Mouse (Mus musculus): Measurements from ENCODE around the gene Neurod2. TPM values are rescaled to one million over a fixed set of nuclear protein-coding genes. Genes with fewer than 3 reads are reported as not detected.

Gene Neurod2
- total RNA-seq, 1 experiment, result not detected

DNA sequence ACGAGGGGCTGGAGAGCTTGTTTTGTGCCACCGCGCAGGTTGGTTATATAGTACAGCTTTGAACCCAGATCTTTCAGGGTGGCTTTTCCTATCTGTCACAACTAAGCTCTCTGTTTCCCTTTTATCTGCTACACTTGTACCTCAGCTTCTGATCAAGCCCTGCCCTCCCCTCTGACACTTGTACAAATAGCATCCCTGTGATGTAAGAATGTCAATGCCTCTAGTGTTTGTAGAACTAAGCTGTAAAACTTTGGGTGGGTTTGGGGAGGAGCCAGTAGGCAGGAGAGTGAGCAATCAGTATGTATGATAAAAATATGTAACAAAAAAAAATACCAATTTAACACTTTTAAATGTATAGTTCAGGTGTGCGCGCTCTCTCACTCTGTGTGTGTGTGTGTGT is 35.0 kb upstream of the Neurod2 start:
- no peak for TF ChIP-seq CHD2 (IDR thresholded peaks at IDR 0.05; ENCODE audit: low read depth, low read length)
- no peak for TF ChIP-seq MAFK (IDR thresholded peaks at IDR 0.05; ENCODE audit: insufficient read depth, low read depth, low read length)
- no peak for TF ChIP-seq ZNF384 (IDR thresholded peaks at IDR 0.05; ENCODE audit: low read depth, low read length)
- no peak for TF ChIP-seq HCFC1 (IDR thresholded peaks at IDR 0.05; ENCODE audit: borderline replicate concordance, insufficient read depth, low read length)
- no peak for TF ChIP-seq ZC3H11A (IDR thresholded peaks at IDR 0.05; ENCODE audit: borderline replicate concordance, low read depth, low read length)
- H3K4me1 ChIP-seq (ENCODE audit: control insufficient read depth in 2 of 2, insufficient read depth in 2 of 2, low read length in 2 of 2, poor library complexity in 1 of 2), result 0 out of 4 replicates have a peak, but pooled peaks cover 0 to 2% of the 10 kb centered on the region in 2 experiments
- H3K36me3 ChIP-seq (ENCODE audit: control insufficient read depth, insufficient read depth, low read length, poor library complexity, severe bottlenecking), result no peaks in the 10 kb centered on the region
- H3K9ac ChIP-seq (ENCODE audit: insufficient read depth, low read depth, low read length, poor library complexity, severe bottlenecking), result no peak overlapping the region
- H3K4me3 ChIP-seq (ENCODE audit: insufficient read depth in 1 of 2, low read depth in 1 of 2, low read length in 2 of 2, poor library complexity in 1 of 2, severe bottlenecking in 1 of 2), result no peak overlapping the region
- H3K27ac ChIP-seq (ENCODE audit: insufficient read depth, low read depth, low read length, poor library complexity, severe bottlenecking), result no peak overlapping the region
- DNase-seq (ENCODE audit: low read depth, low spot score), result no peak
- in situ Hi-C loops (cut with MboI; ENCODE audit: low sequenced_read_pairs in 2 of 2, unreplicated experiment in 2 of 2), result no loop called here
- H3K9me3 ChIP-seq (ENCODE audit: control insufficient read depth, insufficient read depth, low read depth, low read length), result no peaks in the 10 kb centered on the region

DNA sequence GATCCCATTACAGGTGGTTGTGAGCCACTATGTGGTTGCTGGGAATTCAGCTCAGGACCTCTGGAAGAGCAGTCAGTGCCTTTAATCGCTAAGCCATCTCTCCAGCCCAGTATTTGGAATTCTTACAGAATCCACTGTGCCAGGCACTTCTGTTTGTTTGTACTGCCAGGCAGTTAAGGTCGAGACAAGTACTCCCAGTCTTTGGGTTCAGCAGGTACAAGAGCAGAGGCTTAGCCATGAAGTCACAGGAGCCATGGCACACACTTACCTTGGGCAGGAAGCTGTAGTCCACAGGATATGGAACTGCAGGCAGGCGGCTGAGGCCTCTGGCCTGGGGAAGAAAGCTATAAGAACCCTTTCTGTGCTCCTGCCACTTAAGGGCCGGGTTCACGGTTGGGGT is 34.4 kb upstream of the Neurod2 start:
- in situ Hi-C loops (cut with MboI; ENCODE audit: low sequenced_read_pairs in 2 of 2, unreplicated experiment in 2 of 2), result no loop called here

DNA sequence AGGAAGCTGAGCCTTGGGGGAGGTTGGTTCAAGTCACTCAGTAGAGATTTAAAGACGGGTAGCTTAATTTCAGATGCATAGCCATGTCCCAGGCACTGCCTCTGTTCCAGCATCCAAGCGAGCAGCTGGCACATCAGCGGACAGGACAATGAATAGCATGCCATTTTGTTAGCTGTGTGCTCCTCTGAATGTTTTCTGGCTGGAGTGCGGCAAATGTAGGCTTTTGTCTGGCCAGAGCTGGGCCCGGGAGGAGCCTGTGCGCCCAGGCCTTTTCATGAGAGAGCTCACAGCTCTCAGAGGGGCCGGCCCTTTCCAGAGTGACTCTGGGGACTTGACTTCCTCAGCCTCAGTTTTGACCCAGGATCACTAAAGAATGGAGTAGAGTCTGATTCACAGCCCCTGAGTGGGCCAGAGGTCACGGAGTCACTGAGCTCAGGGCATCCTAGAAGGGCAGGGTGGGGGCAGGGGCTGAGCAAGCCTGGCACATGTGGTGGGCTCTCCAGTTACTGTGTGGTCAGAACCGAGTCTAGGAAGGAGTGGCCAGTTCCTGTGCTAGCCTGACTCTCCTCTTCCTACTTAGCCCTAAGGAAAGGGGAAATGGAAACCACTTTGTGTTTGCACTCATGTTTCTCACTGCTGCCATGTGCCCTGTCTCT is 31.5 kb upstream of the Neurod2 start:
- in situ Hi-C loops (cut with MboI; ENCODE audit: low sequenced_read_pairs in 2 of 2, unreplicated experiment in 2 of 2), result no loop called here
- no peak for DNase-seq (ENCODE audit: low read depth, low spot score)
- no peak overlapping the region for H3K4me3 ChIP-seq (ENCODE audit: insufficient read depth in 1 of 2, low read depth in 1 of 2, low read length in 2 of 2, poor library complexity in 1 of 2, severe bottlenecking in 1 of 2)
- H3K36me3 ChIP-seq (ENCODE audit: control insufficient read depth, insufficient read depth, low read length, poor library complexity, severe bottlenecking), result no peaks in the 10 kb centered on the region
- TF ChIP-seq ZC3H11A (IDR thresholded peaks at IDR 0.05; ENCODE audit: borderline replicate concordance, low read depth, low read length) (no peak), MAFK (IDR thresholded peaks at IDR 0.05; ENCODE audit: insufficient read depth, low read depth, low read length) (no peak), HCFC1 (IDR thresholded peaks at IDR 0.05; ENCODE audit: borderline replicate concordance, insufficient read depth, low read length) (no peak), ZNF384 (IDR thresholded peaks at IDR 0.05; ENCODE audit: low read depth, low read length) (no peak), CHD2 (IDR thresholded peaks at IDR 0.05; ENCODE audit: low read depth, low read length) (no peak)
- no peak overlapping the region for H3K27ac ChIP-seq (ENCODE audit: insufficient read depth, low read depth, low read length, poor library complexity, severe bottlenecking)
- peaks cover 0 to 6% of the 10 kb centered on the region in 2 experiments; a peak in 1 of 4 replicates for H3K4me1 ChIP-seq (ENCODE audit: control insufficient read depth in 2 of 2, insufficient read depth in 2 of 2, low read length in 2 of 2, poor library complexity in 1 of 2)
- no peak overlapping the region for H3K9ac ChIP-seq (ENCODE audit: insufficient read depth, low read depth, low read length, poor library complexity, severe bottlenecking)
- H3K9me3 ChIP-seq (ENCODE audit: control insufficient read depth, insufficient read depth, low read depth, low read length), result no peaks in the 10 kb centered on the region

More for the DNA sequence above, 34.4 kb upstream of the Neurod2 start:
- Histone ChIP-seq H3K4me3 (ENCODE audit: insufficient read depth in 1 of 2, low read depth in 1 of 2, low read length in 2 of 2, poor library complexity in 1 of 2, severe bottlenecking in 1 of 2) (no peak overlapping the region), H3K4me1 (ENCODE audit: control insufficient read depth in 2 of 2, insufficient read depth in 2 of 2, low read length in 2 of 2, poor library complexity in 1 of 2) (peaks cover 0 to 4% of the 10 kb centered on the region in 2 experiments; a peak in 1 of 4 replicates), H3K9ac (ENCODE audit: insufficient read depth, low read depth, low read length, poor library complexity, severe bottlenecking) (no peak overlapping the region), H3K9me3 (ENCODE audit: control insufficient read depth, insufficient read depth, low read depth, low read length) (no peaks in the 10 kb centered on the region), H3K27ac (ENCODE audit: insufficient read depth, low read depth, low read length, poor library complexity, severe bottlenecking) (no peak overlapping the region), H3K36me3 (ENCODE audit: control insufficient read depth, insufficient read depth, low read length, poor library complexity, severe bottlenecking) (no peaks in the 10 kb centered on the region)
- TF ChIP-seq ZNF384 (IDR thresholded peaks at IDR 0.05; ENCODE audit: low read depth, low read length), result no peak
- no peak for DNase-seq (ENCODE audit: low read depth, low spot score)

DNA sequence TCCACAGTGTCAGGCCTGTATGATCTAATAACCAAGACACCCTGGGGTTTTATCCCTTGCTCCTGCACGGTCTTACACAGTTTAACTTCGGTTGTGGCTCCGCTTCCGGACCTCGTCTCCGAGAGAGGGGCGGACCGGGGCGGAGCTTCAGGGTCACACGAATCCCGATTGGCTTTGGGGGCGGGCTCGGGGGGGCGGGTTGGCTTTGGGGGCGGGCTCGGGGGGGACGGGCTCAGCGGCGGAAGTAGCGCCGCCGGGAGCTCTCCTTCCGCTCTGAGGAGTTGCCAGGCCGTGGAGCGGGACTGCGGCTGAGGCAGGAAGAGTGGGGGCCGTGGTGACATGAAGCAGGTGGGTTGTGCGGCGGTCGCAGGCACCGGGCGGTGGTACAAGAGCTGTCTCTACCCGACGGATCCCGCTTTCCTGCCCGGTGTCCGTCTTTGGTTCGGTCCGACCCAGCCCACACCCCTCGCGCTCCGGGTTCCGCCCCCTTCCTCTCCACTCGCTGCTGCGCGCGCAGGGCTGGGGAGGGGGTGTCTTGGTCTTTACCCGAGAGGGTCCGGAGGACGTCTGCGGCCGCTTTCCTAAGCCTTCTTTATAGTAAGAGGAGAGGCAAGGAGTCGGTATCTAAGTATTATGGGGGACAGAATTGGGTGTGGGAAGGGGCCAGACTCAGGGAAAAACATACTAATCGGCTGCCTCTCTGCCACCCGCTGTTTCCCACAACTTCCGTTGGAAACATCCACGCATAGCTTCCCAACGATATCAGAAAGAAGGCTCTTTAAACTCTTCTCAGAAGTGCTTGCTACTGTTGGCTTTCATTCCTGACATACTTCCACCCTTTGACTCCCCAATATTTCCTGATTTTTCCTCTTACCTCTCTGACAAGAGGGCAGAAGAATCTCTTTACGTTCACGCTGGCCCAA is 29.0 kb upstream of the Neurod2 start, which contains the start of gene Stard3:
Stard3 (plus strand) TSS at position 208 of the 923 bp plus-strand sequence.
- Histone ChIP-seq H3K27ac (ENCODE audit: insufficient read depth, low read depth, low read length, poor library complexity, severe bottlenecking) (peak within 1 kb of the TSS; percentile 66; the same call in 1 of the 2 replicates), H3K4me3 (ENCODE audit: insufficient read depth in 1 of 2, low read depth in 1 of 2, low read length in 2 of 2, poor library complexity in 1 of 2, severe bottlenecking in 1 of 2) (peak within 1 kb of the TSS; percentile 99), H3K9me3 (ENCODE audit: control insufficient read depth, insufficient read depth, low read depth, low read length) (no peaks in the 10 kb centered on the region), H3K4me1 (ENCODE audit: control insufficient read depth in 2 of 2, insufficient read depth in 2 of 2, low read length in 2 of 2, poor library complexity in 1 of 2) (peaks cover 2 to 14% of the 10 kb centered on the region in 2 experiments; a peak in 1 of 4 replicates), H3K9ac (ENCODE audit: insufficient read depth, low read depth, low read length, poor library complexity, severe bottlenecking) (peak within 1 kb of the TSS; percentile 98), H3K36me3 (ENCODE audit: control insufficient read depth, insufficient read depth, low read length, poor library complexity, severe bottlenecking) (no peaks in the 10 kb centered on the region)
- TF ChIP-seq MAFK (IDR thresholded peaks at IDR 0.05; ENCODE audit: insufficient read depth, low read depth, low read length), result no peak
- TF ChIP-seq ZC3H11A (IDR thresholded peaks at IDR 0.05; ENCODE audit: borderline replicate concordance, low read depth, low read length), result no peak
- TF ChIP-seq ZNF384 (IDR thresholded peaks at IDR 0.05; ENCODE audit: low read depth, low read length), result no peak
- TF ChIP-seq HCFC1 (IDR thresholded peaks at IDR 0.05; ENCODE audit: borderline replicate concordance, insufficient read depth, low read length), result peak; percentile 79
- no peak for TF ChIP-seq CHD2 (IDR thresholded peaks at IDR 0.05; ENCODE audit: low read depth, low read length)
- in situ Hi-C loops (cut with MboI; ENCODE audit: low sequenced_read_pairs in 2 of 2, unreplicated experiment in 2 of 2), result no loop called here
- peak; percentile 93 for DNase-seq (ENCODE audit: low read depth, low spot score)
